Mouse (Mus musculus): ENCODE data around the gene Hbs1l. TPM values are rescaled to one million over a fixed set of nuclear protein-coding genes. Genes with fewer than 3 reads are reported as not detected.

Hbs1l gene
- polyA plus RNA-seq, 1 experiment: 57.0 TPM

DNA sequence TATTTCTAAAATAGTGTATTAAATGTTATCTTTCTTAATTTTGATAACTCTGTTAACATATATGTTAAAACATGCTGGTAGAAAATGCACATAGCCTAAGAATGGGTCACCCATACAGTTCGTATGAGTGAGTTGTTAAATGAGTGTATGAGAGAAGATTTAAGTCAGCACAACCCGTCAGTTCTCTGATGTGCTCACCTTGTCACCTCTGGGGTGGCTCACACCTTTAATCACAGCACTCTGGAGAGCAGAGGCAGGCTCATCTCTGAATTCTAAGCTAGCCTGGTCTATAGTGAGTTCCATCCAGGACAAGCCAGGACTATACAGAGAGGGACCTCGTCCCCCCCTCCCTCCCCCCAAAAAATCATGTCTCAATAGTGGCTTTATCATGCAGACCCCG is 22.5 kb downstream of the Hbs1l start:
- H3K4me1 ChIP-seq (ENCODE audit: control insufficient read depth, insufficient read depth, low read length): no peaks in the 10 kb centered on the region
- no peak overlapping the region for H3K4me3 ChIP-seq (replicated peaks; ENCODE audit: control insufficient read depth, low read depth, low read length)
- WGBS: 87% methylated on average over 4 of the region's 4 CpGs
- TF ChIP-seq POLR2A (IDR thresholded peaks at IDR 0.05; ENCODE audit: borderline replicate concordance, control insufficient read depth, low read depth, low read length): no peak
- TF ChIP-seq CTCF (IDR thresholded peaks at IDR 0.05; ENCODE audit: control insufficient read depth, insufficient read depth, low read length): no peak
- H3K27ac ChIP-seq (ENCODE audit: control insufficient read depth, insufficient read depth, low read depth, low read length, poor library complexity): no peak overlapping the region

DNA sequence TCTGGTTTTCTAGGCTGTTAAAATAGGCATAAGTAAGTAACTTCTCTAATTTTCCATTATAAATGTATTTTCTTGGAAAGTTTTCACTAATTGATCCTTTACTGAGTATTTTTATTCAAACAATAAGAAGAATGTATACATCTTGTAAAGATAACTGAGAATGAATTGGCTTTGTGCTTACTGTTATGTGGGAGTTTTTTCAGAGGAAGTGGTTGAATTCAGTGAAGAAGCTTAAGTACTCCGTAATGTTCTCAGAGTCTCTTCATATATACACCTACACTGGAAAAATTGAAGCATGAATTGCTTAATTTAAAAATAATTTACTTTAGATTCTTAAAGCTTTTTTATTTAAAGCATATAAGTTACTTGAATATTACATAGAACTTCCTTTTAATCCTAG is 23.2 kb downstream of the Hbs1l start:
- TF ChIP-seq POLR2A (IDR thresholded peaks at IDR 0.05; ENCODE audit: borderline replicate concordance, control insufficient read depth, low read depth, low read length) (no peak), CTCF (IDR thresholded peaks at IDR 0.05; ENCODE audit: control insufficient read depth, insufficient read depth, low read length) (no peak)
- Histone ChIP-seq H3K4me3 (replicated peaks; ENCODE audit: control insufficient read depth, low read depth, low read length) (no peak overlapping the region), H3K27ac (ENCODE audit: control insufficient read depth, insufficient read depth, low read depth, low read length, poor library complexity) (no peak overlapping the region), H3K4me1 (ENCODE audit: control insufficient read depth, insufficient read depth, low read length) (no peaks in the 10 kb centered on the region)
- WGBS: 79% methylated on average over 1 of the region's 1 CpGs

DNA sequence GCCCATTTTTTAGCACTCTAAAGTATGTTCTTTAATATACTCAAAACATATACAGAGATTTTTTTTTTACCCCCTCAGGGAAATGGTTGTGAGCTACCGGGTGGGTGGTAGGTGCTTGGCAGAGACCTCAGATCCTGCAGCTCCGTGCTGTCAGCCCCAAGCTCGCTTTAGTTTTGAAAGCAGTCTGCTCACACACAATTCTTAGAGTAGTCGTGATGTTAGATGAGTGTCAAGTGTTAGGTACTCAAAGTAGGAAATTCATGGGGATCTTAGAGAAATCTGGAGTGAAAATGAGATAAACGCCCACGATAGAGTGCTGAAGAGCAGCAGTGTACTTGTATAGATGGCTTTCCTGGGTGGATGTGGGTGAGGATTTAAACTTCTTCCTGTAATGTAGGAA is 24.8 kb downstream of the Hbs1l start:
- 89% methylated on average over 6 of the region's 6 CpGs for WGBS
- Histone ChIP-seq H3K4me1 (ENCODE audit: control insufficient read depth, insufficient read depth, low read length) (no peaks in the 10 kb centered on the region), H3K4me3 (replicated peaks; ENCODE audit: control insufficient read depth, low read depth, low read length) (no peak overlapping the region), H3K27ac (ENCODE audit: control insufficient read depth, insufficient read depth, low read depth, low read length, poor library complexity) (no peak overlapping the region)
- TF ChIP-seq CTCF (IDR thresholded peaks at IDR 0.05; ENCODE audit: control insufficient read depth, insufficient read depth, low read length) (no peak), POLR2A (IDR thresholded peaks at IDR 0.05; ENCODE audit: borderline replicate concordance, control insufficient read depth, low read depth, low read length) (no peak)

- Histone ChIP-seq H3K4me1 (ENCODE audit: control insufficient read depth, insufficient read depth, low read length) (no peaks in the 10 kb centered on the region; the same call in 1 of the 2 replicates), H3K27ac (ENCODE audit: control insufficient read depth, insufficient read depth, low read depth, low read length, poor library complexity) (no peak overlapping the region), H3K4me3 (replicated peaks; ENCODE audit: control insufficient read depth, low read depth, low read length) (no peak overlapping the region)
- TF ChIP-seq CTCF (IDR thresholded peaks at IDR 0.05; ENCODE audit: control insufficient read depth, insufficient read depth, low read length) (no peak), POLR2A (IDR thresholded peaks at IDR 0.05; ENCODE audit: borderline replicate concordance, control insufficient read depth, low read depth, low read length) (no peak)
- 39% methylated on average over 6 of the region's 6 CpGs for WGBS
These were observed 30.6 kb downstream of the Hbs1l start for GRCm38 (mm10) chr10:21326352-21326751.

DNA sequence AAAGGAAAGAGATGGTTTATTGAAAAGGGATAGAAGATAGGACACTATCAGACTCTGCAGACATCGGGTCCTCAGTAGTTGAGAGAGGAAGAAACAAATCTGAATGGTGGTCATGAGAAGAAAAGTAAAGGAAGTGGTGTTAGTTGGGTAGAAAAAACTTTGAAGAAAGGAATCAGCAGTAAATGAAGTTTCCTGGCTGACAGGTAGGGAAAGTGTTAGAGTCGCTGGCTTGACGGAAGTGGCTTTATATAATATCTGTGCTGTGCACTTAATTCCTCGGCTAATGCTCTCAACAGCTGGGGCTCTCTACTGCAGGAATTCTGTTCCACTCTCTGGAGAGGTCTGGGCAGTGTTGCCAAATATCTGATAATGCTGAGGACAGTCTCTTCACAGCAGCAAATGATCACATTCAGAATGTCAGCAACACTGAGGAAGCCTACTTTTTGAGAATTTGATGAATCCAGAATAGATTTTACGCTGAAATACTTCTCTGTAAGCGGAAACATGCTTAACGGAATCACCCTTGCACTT is 31.9 kb downstream of the Hbs1l start:
- Histone ChIP-seq H3K4me1 (ENCODE audit: control insufficient read depth, insufficient read depth, low read length) (no peaks in the 10 kb centered on the region; the same call in 1 of the 2 replicates), H3K27ac (ENCODE audit: control insufficient read depth, insufficient read depth, low read depth, low read length, poor library complexity) (no peak overlapping the region), H3K4me3 (replicated peaks; ENCODE audit: control insufficient read depth, low read depth, low read length) (no peak overlapping the region)
- WGBS: 38% methylated on average over 7 of the region's 7 CpGs
- TF ChIP-seq CTCF (IDR thresholded peaks at IDR 0.05; ENCODE audit: control insufficient read depth, insufficient read depth, low read length) (no peak), POLR2A (IDR thresholded peaks at IDR 0.05; ENCODE audit: borderline replicate concordance, control insufficient read depth, low read depth, low read length) (no peak)

DNA sequence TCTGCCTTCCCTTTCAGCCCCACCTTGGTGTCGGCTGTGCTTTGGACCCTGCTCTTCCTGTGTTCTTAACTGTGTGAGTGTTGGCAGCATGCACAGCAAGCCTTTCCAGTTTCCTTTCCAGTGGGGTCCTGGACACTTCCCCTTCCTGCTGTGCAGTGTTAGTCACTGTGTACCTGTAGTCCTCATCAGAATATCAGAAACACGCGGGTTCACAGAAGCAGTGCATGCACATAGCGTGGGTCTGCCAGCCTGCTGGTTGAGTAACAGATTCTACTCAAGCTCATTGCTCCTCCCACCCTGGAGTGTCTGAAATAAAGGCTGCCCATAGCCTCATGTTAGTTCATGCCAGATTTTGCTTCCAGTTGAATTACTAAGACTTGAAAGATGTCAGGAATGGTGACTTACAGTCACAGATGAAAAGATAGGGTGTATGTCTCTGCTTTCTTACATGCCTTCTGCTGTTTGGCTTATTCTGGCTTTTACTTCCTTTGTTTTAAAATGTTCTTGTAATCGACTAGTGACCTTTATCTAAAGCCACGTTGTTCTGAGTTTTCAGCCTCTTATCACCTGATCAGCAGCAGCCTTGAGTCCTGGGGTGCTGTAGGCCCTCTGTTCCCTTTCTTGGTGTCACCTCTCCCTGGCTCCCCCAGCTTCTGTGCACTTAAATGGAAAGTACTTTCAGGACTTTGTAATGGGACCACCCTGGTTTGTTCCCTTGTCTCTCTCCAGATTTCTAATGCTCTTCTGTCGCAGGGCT is 38.7 kb downstream of the Hbs1l start:
- Histone ChIP-seq H3K27ac (ENCODE audit: control insufficient read depth, insufficient read depth, low read depth, low read length, poor library complexity) (no peak overlapping the region), H3K4me3 (replicated peaks; ENCODE audit: control insufficient read depth, low read depth, low read length) (no peak overlapping the region), H3K4me1 (ENCODE audit: control insufficient read depth, insufficient read depth, low read length) (no peaks in the 10 kb centered on the region; the same call in 1 of the 2 replicates)
- TF ChIP-seq POLR2A (IDR thresholded peaks at IDR 0.05; ENCODE audit: borderline replicate concordance, control insufficient read depth, low read depth, low read length): no peak
- no peak for TF ChIP-seq CTCF (IDR thresholded peaks at IDR 0.05; ENCODE audit: control insufficient read depth, insufficient read depth, low read length)
- WGBS: 29% methylated on average over 7 of the region's 7 CpGs

- WGBS: 88% methylated on average over 5 of the region's 5 CpGs
- H3K4me1 ChIP-seq (ENCODE audit: control insufficient read depth, insufficient read depth, low read length): no peaks in the 10 kb centered on the region; the same call in 1 of the 2 replicates
- no peak overlapping the region for H3K27ac ChIP-seq (ENCODE audit: control insufficient read depth, insufficient read depth, low read depth, low read length, poor library complexity)
- no peak overlapping the region for H3K4me3 ChIP-seq (replicated peaks; ENCODE audit: control insufficient read depth, low read depth, low read length)
- TF ChIP-seq CTCF (IDR thresholded peaks at IDR 0.05; ENCODE audit: control insufficient read depth, insufficient read depth, low read length) (no peak), POLR2A (IDR thresholded peaks at IDR 0.05; ENCODE audit: borderline replicate concordance, control insufficient read depth, low read depth, low read length) (no peak)
These were observed 39.8 kb downstream of the Hbs1l start for GRCm38 (mm10) chr10:21335534-21335933.

DNA sequence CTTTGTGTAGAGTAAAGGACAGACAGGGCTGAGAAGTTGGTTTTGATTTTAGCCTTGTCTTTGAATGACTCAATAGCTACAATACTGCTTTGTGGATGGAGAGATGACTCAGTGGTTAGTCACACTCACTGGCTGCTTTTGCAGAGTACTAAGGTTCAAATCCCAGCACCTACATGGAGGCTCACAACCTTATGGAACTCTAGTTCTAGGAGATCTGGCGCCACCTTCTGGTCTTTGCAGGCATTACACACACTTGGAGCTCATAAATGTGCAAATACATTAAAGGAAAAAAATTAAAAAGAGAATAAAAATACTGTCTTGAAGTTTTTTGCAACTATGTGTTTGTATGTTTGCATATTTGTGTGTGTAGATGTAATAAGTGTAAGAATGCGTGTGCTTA is 41.4 kb downstream of the Hbs1l start:
- no peaks in the 10 kb centered on the region; the same call in 1 of the 2 replicates for H3K4me1 ChIP-seq (ENCODE audit: control insufficient read depth, insufficient read depth, low read length)
- TF ChIP-seq CTCF (IDR thresholded peaks at IDR 0.05; ENCODE audit: control insufficient read depth, insufficient read depth, low read length): peak; percentile 41
- no peak for TF ChIP-seq POLR2A (IDR thresholded peaks at IDR 0.05; ENCODE audit: borderline replicate concordance, control insufficient read depth, low read depth, low read length)
- WGBS: 75% methylated on average over 2 of the region's 2 CpGs
- no peak overlapping the region for H3K27ac ChIP-seq (ENCODE audit: control insufficient read depth, insufficient read depth, low read depth, low read length, poor library complexity)
- no peak overlapping the region for H3K4me3 ChIP-seq (replicated peaks; ENCODE audit: control insufficient read depth, low read depth, low read length)

Data from bone marrow, adult 2 months (tissue).